Mouse (Mus musculus): ENCODE measurements around the gene Csad.

The Csad gene

DNA sequence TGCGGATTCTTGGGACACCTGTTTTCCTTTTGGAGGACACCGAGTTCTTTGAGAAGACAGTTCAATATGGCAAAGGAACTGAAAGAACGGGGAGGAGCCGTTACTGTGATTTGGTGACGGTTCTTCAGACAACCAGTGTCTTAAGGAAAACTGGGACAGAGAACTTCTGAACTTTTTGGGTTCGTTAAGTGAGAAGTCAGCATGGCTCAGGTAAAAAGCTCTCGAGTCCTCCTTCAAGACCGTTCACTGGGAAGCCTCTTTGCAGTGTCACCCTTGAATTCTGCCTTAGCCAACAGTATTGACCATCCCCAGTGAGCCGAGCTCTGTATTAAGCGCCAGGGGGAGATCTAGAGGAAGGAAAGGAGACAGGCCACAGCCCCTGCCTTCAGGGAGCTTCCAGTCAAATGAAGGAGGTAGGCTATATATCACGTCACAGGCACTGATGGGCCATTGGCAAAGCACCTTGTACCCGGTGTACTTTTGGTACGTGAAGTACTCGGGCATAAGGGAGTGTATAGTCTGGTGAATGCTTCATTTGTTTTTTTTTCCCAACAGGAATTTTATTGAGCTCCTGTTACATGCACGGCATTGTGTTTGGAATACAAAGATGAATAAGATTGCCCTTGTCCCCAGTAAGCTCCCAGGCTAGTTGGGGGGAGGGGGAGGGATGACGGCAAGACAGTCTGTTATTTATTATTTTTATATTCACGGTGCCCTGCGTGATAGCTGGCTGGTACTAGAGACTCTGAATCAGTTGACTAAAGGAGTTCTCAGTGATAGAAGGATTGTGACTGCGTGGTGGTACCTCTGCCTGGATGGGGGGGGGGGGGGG lies at the start of gene Csad:
Gene Csad, minus strand, starts transcription at position 51 of the 832 bp plus-strand sequence.
- DNase-seq (ENCODE audit: low read depth): no peak

DNA sequence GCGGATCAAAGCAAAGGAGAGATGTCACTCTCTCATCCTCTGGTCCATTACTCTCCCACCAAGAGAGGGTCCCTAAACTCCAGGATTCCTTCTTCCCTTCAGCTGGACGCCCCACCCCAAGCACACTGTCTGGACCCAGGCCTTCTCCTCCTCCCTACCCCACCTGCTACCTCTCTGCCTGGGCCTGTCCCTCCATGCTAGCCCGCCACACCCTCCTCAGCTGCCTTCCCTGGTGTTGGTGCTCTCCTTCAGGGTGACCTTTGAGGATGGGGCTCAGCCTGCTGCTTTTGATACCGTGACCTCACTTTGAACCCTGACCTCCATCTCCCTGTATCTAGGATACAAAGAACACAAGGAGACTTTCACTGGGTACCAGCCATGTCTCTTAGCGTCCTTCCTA lies 46.0 kb upstream of the Csad start:
- no peak for DNase-seq (ENCODE audit: low read depth)

DNA sequence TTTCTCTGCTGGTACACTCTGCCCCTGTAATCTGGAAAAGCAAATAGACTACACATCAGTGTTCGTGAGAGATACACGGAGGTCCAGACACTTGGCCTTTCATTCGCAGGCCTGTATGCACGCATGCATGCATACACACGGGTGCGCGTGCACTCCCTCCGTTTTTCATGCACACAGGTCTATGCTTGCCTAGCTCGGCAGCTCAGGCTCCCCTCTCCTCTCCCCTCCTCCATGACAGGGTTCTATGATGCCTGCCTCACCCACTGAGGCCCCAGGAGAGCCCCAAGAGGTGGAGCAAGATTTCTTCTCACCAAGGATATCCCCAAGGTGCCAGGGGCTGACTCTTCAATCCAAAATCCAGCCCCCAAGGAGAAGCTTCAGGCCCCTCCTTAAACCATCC lies 45.4 kb upstream of the Csad start:
- DNase-seq (ENCODE audit: low read depth): no peak

DNA sequence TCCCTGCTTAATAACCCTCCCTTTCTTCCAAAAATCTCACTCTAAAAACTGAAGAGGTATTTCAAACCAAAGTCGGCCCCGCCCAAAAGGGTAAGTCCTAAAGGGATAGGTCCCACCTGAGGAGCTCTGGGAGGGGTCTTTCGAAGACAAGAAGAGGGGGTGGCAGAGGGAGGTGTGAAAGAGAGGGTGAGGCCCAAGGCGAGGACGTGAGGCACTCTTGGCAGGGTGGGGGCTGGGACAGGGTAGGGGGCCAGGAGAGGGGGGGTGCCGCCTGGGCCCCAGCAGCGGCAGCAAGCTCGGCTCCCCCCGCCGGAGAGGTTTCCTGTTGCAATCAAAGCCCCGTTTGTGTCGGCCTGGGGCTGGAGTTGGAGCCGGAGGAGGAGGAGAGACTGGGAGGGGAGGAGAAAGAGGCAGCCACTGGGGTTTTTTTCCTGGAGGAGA lies 44.7 kb upstream of the Csad start:
- no peak for DNase-seq (ENCODE audit: low read depth)

DNA sequence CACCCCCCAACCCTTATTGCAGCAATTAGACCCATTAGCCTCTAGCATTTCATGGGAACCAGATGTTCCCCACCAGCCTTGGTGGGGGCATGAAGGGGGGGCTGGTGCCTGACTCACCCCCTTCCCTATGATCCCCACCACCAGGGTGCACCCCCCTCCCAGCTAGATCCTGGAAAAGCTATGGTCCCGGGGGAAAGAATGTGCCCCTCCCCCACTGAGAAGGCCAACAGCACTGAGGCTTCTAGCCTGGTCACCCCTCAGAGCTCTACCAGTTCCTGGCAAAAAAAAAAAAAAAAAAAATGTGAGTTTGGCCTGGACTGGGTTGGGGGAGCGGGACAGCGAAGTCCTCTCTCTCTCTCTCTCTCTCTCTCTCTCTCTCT lies 44.3 kb upstream of the Csad start:
- DNase-seq (ENCODE audit: low read depth): no peak

DNA sequence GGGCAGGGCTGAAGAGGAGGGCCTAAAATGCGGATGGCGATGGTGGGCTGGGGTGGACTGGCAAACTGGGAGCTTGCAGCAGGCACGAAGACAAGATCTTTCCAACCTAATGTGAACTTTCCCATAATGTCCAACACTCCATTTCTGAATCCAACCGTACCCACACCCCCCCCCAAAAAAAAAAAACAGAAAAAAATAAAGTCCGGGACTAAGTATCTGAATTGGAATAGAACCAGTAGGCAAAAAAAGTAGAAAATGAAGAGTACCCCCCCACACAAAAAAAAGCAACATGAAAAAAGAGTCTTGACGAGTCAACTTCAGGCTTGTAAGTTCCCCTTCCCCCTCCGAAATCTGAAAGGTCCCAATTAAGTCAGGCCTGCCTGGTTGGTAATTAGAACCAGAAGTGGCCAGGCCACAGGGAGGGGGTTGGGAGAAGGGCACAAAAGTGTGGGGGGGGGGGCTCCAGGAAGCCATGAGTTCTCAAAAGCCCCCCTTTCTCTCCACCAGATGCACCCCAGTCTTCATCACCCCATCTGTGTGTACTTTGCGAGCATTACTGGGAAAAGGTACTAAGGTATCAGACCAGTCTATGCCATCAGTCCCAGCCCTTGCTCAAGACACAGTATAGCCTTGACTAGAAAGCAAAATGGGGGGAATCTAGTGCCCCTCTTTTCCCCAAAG lies 43.7 kb upstream of the Csad start:
- no peak for DNase-seq (ENCODE audit: low read depth)

DNA sequence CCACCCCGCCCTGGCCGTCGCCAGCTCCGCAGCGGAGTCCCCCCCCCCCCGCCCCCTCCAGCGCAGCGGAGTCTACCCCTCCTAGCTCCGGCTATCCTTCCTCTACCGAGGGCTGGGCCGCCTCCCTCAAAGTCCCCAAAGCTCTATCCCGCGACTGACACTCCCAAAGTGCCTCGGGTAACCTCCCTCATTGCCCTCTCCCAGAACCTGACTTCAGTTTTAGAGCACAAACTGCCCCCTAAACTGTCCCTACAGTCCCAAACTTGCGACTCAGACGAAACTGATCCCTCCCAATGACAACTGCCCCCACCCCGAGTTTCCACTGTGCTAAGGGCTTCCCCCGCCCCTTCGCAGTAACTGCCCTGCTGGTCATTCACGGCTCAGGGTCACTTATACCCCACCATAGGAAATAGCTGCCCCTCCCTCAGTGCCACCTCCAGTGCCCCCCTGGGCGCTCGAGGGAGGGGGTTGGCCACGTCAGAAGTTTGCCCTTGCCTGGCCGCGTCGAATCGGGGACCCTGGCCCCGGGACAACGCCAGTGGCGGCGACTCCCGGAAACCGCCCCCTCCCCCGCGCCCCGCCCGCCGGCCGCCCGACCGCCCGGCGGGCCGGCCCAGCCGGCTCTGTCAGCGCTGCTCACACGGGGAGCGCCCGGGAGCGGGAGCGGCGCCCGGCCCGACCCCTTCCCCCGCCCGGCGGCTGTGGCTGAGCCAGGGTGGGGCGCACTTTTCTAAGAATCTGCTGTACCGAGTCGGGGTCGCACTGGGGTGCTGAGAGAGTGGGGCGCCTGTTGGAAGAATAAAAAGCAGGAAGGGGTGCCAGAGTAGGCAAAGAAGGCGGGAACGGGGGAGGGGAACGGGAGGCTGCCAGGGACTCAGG lies 43.0 kb upstream of the Csad start:
- no peak for DNase-seq (ENCODE audit: low read depth)

DNA sequence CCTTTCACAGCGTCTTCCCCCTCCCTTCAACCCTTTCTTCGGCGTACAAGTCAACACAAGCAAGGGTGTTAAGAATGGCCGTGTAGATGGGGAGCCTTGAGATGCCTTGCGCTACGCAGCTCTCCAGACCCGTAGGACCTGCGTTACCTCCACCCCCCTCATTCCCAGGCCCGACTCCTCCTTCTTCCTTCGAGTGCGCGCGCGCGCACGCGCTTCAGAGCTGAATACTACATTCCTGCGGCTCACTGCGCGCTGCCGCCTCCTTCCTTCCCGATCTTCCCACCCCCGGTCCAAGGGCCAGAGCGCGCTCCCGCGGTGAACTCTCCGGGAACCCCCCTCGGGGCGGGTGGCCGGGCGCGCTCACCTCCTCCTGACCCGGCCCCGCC lies 42.3 kb upstream of the Csad start:
- DNase-seq (ENCODE audit: low read depth): peak; percentile 90

DNA sequence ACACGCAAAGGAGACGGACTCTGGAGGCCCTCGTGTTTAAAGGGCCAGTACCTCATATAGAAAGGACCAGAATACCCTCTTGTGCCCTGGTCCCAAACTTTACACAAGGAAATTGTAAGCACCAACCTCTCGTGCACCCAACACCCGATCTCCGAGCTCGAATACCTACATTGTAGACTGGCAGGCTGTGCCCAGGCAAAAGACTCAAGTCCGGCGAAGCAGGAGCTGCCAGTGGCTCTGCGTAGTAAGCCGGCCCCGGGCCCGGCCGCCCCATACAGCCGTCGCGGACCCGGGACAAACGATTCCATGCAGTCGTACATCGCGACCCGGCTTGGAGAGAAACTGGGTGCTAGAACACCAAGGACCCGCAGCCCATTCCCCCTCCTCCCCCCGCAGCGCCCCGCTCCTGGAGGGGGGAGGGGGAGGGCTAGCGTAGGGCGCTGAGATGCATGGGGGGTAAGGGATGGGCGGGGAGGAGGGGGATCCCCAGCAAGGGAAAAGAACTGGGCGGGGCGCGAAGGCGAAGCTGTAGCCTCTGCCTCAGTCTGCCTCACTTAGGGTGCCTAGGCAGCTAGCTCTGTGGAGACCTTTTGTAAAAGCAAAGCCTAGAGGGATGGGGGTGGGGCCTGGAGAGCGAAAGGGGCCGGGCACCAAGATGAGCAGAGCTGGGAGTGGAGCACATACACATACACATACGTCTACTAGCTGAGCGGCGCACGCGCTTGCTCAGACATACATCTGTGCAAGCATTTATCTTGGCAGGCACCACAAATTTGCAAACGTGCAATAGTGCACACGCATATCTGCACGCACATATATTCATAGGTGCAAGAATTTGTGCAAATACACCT lies 41.6 kb upstream of the Csad start:
- peak; percentile 94 for DNase-seq (ENCODE audit: low read depth)

DNA sequence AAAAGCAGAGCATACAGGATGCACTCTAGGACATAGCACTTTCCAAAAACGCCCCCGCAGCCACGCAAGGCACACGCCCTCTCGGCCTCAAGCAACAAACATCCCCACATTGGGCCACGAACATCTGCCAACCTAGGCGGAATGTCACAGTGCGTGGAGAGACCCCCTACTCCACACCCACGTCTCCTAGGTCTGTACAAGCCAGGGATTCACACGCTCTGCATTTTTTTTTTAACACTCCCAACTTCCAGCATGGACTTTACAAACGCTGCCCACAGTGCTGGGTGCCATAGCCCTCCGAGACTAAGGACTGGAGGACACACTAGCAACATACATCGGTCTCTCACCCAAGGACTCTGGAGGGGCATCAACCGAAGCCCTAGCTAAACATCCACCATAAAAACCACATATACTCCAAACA lies 40.9 kb upstream of the Csad start:
- DNase-seq (ENCODE audit: low read depth): peak; percentile 73

DNA sequence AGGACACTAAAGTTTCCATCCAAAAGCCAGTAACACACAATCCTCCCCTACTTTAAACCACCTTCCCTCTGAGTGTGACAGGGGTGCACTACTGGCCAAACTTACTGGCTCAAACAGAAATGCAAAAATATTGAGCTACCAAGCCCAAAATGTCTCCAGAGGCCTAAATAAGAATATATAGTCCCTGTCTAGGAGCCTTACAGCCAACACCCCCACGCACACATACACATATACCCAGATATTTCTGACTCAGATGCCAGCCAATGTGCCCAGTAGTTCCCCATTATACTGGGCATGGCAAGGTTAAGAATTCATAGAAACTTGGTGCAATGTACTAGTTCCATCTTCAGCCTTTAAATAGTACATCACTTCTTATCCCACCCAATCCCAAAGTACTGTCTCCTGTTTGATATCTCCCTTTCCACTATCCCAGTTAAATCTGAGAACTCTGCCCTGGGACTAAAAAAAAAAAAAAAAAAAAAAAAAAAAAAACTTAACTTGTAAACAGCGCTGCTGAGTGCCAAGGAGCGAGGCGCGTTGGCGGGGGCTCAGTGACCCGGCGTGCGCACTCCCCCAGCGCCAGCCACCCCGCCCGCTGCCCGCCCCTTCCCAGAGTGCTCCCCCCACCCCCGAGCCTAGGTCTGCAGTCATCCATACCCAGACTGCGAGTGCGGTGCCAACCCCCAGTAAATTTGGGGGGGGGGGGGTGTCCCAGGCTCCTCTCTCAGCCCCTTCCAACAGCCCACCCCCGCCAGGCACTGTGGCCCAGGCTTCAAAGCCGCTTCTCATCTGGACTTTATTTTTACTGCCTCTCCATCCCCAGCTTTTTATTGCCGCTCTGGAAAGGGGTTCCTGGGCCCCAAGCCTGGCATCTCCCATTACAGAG lies 40.0 kb upstream of the Csad start:
- peak; percentile 51 for DNase-seq (ENCODE audit: low read depth)

DNA sequence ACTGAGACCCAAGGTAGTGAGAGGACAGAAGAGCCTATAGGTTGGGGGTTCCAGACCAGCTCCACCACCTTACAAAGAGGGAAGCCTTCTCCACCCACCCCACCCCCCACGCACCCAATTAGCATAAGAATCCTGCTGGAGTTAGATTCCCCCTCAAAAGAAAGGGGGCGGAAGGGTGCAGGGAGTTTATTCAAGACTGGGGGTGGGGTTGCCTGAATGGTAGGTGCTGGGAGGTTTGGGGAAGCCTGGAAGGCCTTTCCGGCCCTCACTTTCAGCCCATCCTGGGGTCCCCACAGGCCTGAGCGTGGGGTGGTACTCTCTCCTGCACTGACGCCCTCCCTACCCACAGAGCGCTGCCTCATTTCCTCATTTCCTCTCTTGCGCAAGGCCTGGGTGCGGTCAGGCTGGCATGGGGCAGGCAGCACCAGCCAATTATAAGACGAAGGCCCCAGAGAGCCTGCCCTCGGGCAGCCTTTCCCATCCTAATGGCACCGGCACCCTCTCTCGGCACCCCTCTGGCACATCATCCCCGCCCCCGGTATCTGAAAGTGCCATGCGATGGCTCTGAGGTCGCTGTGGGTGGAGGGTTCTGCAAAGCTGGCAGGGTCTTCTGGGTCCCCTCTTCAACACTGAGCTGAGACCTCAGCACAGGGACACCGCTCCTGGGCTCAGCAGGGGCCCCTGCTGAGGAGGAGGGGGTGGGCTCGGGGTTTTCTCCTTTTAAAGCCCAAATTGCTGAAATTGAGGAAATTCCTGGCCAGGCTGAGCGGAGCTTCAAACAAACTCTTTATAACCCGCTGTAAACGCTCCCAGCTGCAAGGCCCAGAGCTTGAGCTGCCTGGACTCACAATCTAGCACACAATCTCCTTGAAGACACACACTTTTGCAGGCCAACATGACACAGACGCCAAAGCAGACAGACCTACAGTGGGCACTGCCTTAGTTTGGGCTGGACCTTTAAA lies 39.0 kb upstream of the Csad start:
- peak; percentile 78 for DNase-seq (ENCODE audit: low read depth)

DNA sequence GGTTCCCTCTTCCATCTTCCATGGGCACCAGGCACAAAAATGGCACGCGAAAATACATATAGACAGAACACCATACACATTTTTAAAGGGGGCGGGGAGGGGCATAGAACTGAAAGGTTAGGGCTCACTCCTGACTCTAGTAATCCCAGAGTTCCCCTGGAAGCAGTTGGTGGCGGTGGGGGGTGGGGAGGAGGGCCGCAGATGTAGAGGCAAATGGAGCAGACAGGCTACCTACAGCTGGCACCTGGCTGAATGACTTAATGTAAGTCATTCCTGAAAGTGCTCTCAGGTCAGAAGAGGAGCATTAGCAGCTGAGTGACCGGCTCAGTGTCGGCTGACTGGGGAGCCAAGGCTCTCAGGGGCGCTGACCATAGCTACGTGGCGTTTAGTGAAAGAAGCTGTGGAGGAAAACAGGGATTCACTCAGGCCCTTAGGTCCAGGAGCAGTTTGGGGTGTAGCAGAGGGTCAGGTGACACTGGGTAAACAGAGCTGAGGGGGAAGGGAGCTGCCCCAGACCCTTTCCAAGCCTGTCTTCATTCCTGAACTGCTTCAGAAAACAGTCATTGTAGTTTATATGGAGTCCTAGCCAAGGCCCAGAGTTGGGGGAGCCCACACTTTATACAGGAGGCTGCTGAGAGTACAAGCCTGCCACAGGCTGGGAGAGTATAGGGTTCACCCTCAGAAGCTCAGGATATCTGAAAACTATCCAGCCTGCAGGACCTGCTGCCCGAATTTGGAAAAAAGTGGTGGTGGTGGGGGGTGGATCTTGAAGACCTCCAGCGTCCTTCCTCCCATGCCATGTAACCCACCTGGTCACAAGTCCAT lies 38.1 kb upstream of the Csad start:
- no peak for DNase-seq (ENCODE audit: low read depth)

DNA sequence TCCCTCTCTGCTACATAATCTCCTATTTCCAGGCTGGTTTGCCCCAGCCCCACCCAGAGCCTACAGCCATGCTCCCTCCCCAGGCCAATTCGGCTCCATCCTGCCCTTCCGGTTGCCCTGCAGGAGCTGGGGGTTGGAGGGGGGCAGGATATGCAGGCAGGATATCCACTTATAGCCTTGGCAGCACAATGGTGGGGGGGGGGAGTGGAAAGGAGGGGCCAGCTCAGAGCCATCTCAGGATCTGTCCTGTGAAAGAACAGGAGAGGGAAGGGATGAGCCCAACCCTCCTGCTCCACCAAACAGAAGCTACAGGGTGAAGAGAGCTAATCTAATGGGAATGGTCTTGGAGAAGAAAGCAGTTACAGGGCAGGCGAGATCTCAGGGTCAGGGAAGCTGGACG lies 36.1 kb upstream of the Csad start:
- DNase-seq (ENCODE audit: low read depth): no peak

DNA sequence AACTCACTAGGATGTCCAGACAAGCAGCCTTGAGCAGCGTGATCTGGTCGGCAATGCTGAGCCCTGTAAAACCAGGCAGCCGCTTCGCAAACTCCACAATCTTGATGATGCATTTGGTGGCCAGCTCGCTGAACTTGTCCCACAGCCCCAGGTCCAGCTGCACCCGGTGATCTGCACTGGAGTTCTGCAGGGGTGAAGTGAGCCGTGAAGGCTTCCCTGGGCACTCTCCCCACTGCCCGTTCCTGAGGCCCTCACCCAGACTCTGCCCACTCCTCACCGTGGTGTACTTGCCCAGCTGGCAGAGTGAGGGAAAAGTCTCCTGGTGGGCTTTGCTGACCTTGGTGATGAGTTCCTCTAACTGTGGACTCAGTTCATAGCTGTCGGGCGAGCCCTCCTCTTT lies 35.3 kb upstream of the Csad start:
- no peak for DNase-seq (ENCODE audit: low read depth)

DNA sequence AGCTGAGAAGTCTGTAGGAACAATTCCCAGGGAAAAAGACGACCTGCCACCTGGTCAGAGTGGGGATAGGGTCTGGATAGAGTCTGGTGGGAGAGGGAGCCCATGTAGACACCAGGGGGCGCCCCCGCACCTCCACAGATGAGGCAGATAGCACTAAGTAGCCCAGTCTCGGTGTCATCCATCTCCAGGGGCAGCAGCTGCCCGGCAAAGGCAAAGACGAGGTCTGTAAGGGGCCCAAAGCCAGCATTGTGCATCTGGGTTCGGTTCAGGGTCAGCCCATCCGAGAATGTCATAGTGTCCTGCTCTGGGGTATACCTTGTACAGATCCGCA lies 34.7 kb upstream of the Csad start:
- DNase-seq (ENCODE audit: low read depth): peak; percentile 87

DNA sequence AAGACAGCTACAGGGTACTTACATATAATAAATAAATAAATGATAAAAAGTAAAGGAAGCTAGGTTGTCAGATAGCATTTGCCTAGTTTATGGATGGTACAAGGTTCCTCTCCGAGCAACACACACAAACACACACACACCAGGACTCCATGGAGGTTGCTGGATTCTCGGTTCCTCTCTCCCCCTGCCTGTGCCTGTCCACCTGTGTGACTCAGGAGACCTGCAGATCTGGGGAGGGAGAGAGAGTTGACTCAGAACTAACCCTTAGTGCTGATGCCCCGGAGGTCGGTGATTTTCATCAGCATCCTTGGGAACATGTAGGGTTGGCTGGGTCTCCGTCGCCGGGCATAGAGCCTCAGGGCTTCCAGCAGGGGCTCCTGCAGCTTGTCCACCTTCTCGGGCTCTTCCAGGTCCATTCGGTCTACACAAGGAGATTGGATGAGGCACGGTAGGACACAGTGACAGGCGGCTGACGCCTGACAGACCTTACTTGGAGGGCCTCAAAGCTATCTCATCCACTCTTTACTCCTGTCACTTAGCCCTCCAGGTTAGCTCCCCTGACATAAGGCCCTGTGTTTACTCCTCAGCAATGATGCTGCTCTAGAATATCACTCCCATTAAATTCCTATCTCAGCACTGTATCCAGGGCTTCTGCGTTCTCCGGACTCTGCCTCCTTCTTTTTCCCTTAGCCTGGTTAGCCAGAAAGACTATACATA lies 34.2 kb upstream of the Csad start:
- peak; percentile 13 for DNase-seq (ENCODE audit: low read depth)
